Mouse (Mus musculus): ENCODE results near the gene Ern2.

GRCm38 (mm10) chr7:122171613-122172012 lies 14.4 kb downstream of the Ern2 start:
- TF ChIP-seq SIN3A (IDR thresholded peaks at IDR 0.05; ENCODE audit: low read length) (no peak), GABPA (IDR thresholded peaks at IDR 0.05; ENCODE audit: insufficient replicate concordance, low read depth, low read length) (no peak), CTCF (conservative IDR thresholded peaks at IDR 0.05 in 1 of 2, IDR thresholded peaks at IDR 0.05 in 1 of 2; ENCODE audit: low read depth in 2 of 2, low read length in 2 of 2) (no peak), ZC3H11A (IDR thresholded peaks at IDR 0.05; ENCODE audit: low read depth, low read length) (no peak), MAX (IDR thresholded peaks at IDR 0.05; ENCODE audit: low read length) (no peak), ZNF384 (IDR thresholded peaks at IDR 0.05; ENCODE audit: low read depth, low read length) (no peak), USF1 (IDR thresholded peaks at IDR 0.05; ENCODE audit: low read depth, low read length) (no peak), POLR2A (IDR thresholded peaks at IDR 0.05; ENCODE audit: low read depth, low read length) (no peak), BHLHE40 (IDR thresholded peaks at IDR 0.05; ENCODE audit: low read depth, low read length) (no peak), ZKSCAN1 (IDR thresholded peaks at IDR 0.05; ENCODE audit: borderline replicate concordance, low read depth, low read length) (no peak), JUND (conservative IDR thresholded peaks at IDR 0.05; ENCODE audit: low read depth, low read length) (no peak), CHD1 (IDR thresholded peaks at IDR 0.05; ENCODE audit: low read depth, low read length) (no peak), EP300 (IDR thresholded peaks at IDR 0.05; ENCODE audit: low read length) (no peak)

Measured in CH12.LX (cell line).